Mouse (Mus musculus) mature B cell (primary cell): ENCODE measurements around the gene Hsd17b10.

Source experiments
- in situ Hi-C: fragments of 300-500 bp; cut with MboI; formaldehyde crosslinking; loops from 2 replicates; pipeline ENCODE4 v1.14.3; 2019

Gene Hsd17b10

GRCm38 (mm10) chrX:152001737-152002710 lies at the start of gene Hsd17b10:
Gene Hsd17b10, plus strand, starts transcription at chrX:152001845.
- in situ Hi-C loops, result no loop called here

- in situ Hi-C loops, result no loop called here
Observed at GRCm38 (mm10) chrX:151999006-151999710, 2.5 kb upstream of the Hsd17b10 start.

GRCm38 (mm10) chrX:152001182-152001684 lies 412 bp upstream of the Hsd17b10 start:
- in situ Hi-C loops, result no loop called here

- in situ Hi-C loops, result no loop called here
Observed at GRCm38 (mm10) chrX:152002865-152003264, 1.2 kb downstream of the Hsd17b10 start.

- in situ Hi-C loops, result no loop called here
Observed at GRCm38 (mm10) chrX:152007863-152008262, 6.2 kb downstream of the Hsd17b10 start.

- in situ Hi-C loops, result no loop called here
Observed at GRCm38 (mm10) chrX:152015752-152016150, 14.1 kb downstream of the Hsd17b10 start.

GRCm38 (mm10) chrX:152016151-152017145 lies 14.8 kb downstream of the Hsd17b10 start, which contains the start of the genes Ribc1 and Smc1a:
Gene Ribc1, minus strand, starts transcription at chrX:152016295.
Gene Smc1a, plus strand, starts transcription at chrX:152016428.
- in situ Hi-C loops, result no loop called here

- in situ Hi-C loops, result no loop called here
Observed at GRCm38 (mm10) chrX:152017186-152017585, 15.5 kb downstream of the Hsd17b10 start.

GRCm38 (mm10) chrX:152019294-152019693 lies 17.6 kb downstream of the Hsd17b10 start:
- in situ Hi-C loops, result no loop called here

- in situ Hi-C loops, result no loop called here
Observed at GRCm38 (mm10) chrX:152039865-152040264, 38.2 kb downstream of the Hsd17b10 start.

- in situ Hi-C loops, result no loop called here
Observed at GRCm38 (mm10) chrX:152047230-152047629, 45.6 kb downstream of the Hsd17b10 start.

GRCm38 (mm10) chrX:152052546-152052945 lies 50.9 kb downstream of the Hsd17b10 start:
- in situ Hi-C loops, result no loop called here
